In the genomic region with DNA sequence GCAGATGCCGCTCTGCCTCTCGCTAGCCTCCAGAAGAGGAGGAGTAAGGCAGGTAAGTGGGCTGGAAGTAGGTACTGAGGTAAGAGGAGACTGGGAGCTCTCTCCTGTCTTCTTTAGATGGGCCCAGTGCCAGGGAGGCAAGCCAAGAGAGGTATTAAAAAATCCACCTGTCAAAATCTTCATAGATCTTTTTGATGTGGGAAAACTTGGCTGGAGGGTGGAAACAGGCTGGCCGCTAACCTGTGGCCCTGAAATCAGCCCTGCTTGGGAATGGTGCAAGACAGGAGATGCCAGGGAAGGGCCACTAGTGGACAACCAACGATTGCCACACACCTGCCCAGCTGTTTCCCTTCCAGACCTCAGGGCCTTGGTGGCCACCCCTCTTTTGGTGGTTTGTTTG, we compare ENCODE assay signal across 8 mouse cellular contexts. TPM values are rescaled to one million over a fixed set of nuclear protein-coding genes. Genes with fewer than 3 reads are reported as not detected.
DNase-seq lines count a peak whose midpoint lies in the region; ATAC-seq and TF ChIP-seq lines count a peak whose summit lies in the region.

No protein-coding gene starts in this region.

- 91% methylated on average over 4 of the region's 4 CpGs for WGBS in limb, embryonic 12.5 days

- H3K4me2 ChIP-seq in limb, embryonic 12.5 days: peak overlapping the region; percentile 75; the same call in 1 of the 2 replicates

- H3K27me3 ChIP-seq in testis, adult 2 months (ENCODE audit: control insufficient read depth, insufficient read depth, low read length): no peaks in the 10 kb centered on the region
- H3K27me3 ChIP-seq in limb, embryonic 12.5 days: no peaks in the 10 kb centered on the region; the same call in 1 of the 2 replicates

- no peaks in the 10 kb centered on the region for H3K9me3 ChIP-seq in limb, embryonic 12.5 days

- H3K4me3 ChIP-seq in testis, adult 2 months (ENCODE audit: control insufficient read depth, low read depth, low read length): peak overlapping the region; percentile 96
- H3K4me3 ChIP-seq in limb, embryonic 12.5 days (replicated peaks): no peak overlapping the region

- no peak overlapping the region for H3K9ac ChIP-seq in limb, embryonic 12.5 days (replicated peaks)

- TF ChIP-seq CTCF in testis, adult 2 months (IDR thresholded peaks at IDR 0.05; ENCODE audit: control insufficient read depth, insufficient read depth, insufficient replicate concordance, low read depth, low read length): no peak

- TF ChIP-seq POLR2A in testis, adult 2 months (IDR thresholded peaks at IDR 0.05; ENCODE audit: control insufficient read depth, low read depth, low read length): no peak

- DNase-seq in heart, adult 11 months: peak; percentile 93
- DNase-seq in heart, postnatal 4 days: no peak
- DNase-seq in testis, postnatal 14 days (ENCODE audit: low spot score): no peak
- DNase-seq in testis, postnatal 10 days (ENCODE audit: low spot score): peak; percentile 52
- no peak for DNase-seq in frontal cortex, adult 2 months (ENCODE audit: extremely low spot score in 1 of 2, low spot score in 1 of 2)
- DNase-seq in layer of hippocampus, adult 9-11 months: no peak

- peaks cover 22% of the 10 kb centered on the region for H3K4me1 ChIP-seq in testis, adult 2 months (ENCODE audit: control insufficient read depth, insufficient read depth, low read length)
- peaks cover 30% of the 10 kb centered on the region for H3K4me1 ChIP-seq in limb, embryonic 12.5 days (replicated peaks)

- no peak for ATAC-seq in limb, embryonic 12.5 days (ENCODE audit: insufficient number of reproducible peaks, insufficient read depth, low FRiP score, low TSS enrichment, low read depth)

- no peak overlapping the region for H3K27ac ChIP-seq in testis, adult 2 months (ENCODE audit: control insufficient read depth, insufficient read depth, low read depth, low read length)
- H3K27ac ChIP-seq in limb, embryonic 12.5 days: no peak overlapping the region

- H3K36me3 ChIP-seq in testis, adult 2 months (ENCODE audit: control insufficient read depth, insufficient read depth, low read length): peaks cover 2% of the 10 kb centered on the region
- H3K36me3 ChIP-seq in limb, embryonic 12.5 days: peaks cover 27% of the 10 kb centered on the region; the same call in 1 of the 2 replicates

RNA-seq across cellular contexts. Expression of gene Crat, which starts 1.5 kb away (rescaled TPM):
- total RNA-seq in heart, postnatal 4 days (2021): 100 to 1,000 TPM; 379 to 401 TPM
- 591 and 623 TPM in 2 replicates for polyA plus RNA-seq in testis, adult 2 months (2012; rRNA removed)
- 24.4 and 27.5 TPM in 2 replicates for polyA plus RNA-seq in limb, embryonic 12.5 days (2016; fragmentation: Nextera tagmentation; extraction: Ambion mirVana)
- 46.7 and 53.1 TPM in 2 replicates for polyA plus RNA-seq in frontal cortex, adult 2 months (2012; rRNA removed)

RNA-seq across cellular contexts. Expression of gene Ptpa, which starts 1.7 kb away (rescaled TPM):
- total RNA-seq in heart, postnatal 4 days (2021): 100 to 1,000 TPM; 139 TPM
- 87.3 and 106 TPM in 2 replicates for polyA plus RNA-seq in testis, adult 2 months (2012; rRNA removed)
- 154 and 155 TPM in 2 replicates for polyA plus RNA-seq in limb, embryonic 12.5 days (2016; fragmentation: Nextera tagmentation; extraction: Ambion mirVana)
- 155 and 161 TPM in 2 replicates for polyA plus RNA-seq in frontal cortex, adult 2 months (2012; rRNA removed)

RNA-seq across cellular contexts. Expression of gene Dolpp1, which starts 22.0 kb away (rescaled TPM):
- 10 to 100 TPM; 14.2 to 14.6 TPM for total RNA-seq in heart, postnatal 4 days (2021)
- polyA plus RNA-seq in testis, adult 2 months (2012; rRNA removed): 27.3 and 32.6 TPM in 2 replicates
- polyA plus RNA-seq in limb, embryonic 12.5 days (2016; fragmentation: Nextera tagmentation; extraction: Ambion mirVana): 33.2 and 39.1 TPM in 2 replicates
- 40.2 and 45.8 TPM in 2 replicates for polyA plus RNA-seq in frontal cortex, adult 2 months (2012; rRNA removed)

RNA-seq across cellular contexts. Expression of gene Miga2, which starts 50.1 kb away (rescaled TPM):
- 10 to 100 TPM; 52.4 to 63.5 TPM for total RNA-seq in heart, postnatal 4 days (2021)
- polyA plus RNA-seq in testis, adult 2 months (2012; rRNA removed): 6.3 and 6.7 TPM in 2 replicates
- 26.9 and 30.6 TPM in 2 replicates for polyA plus RNA-seq in limb, embryonic 12.5 days (2016; fragmentation: Nextera tagmentation; extraction: Ambion mirVana)
- polyA plus RNA-seq in frontal cortex, adult 2 months (2012; rRNA removed): 80.9 and 86.8 TPM in 2 replicates

RNA-seq across cellular contexts. Expression of gene Sh3glb2, which starts 55.0 kb away (rescaled TPM):
- 10 to 100 TPM; 72.7 to 73.7 TPM for total RNA-seq in heart, postnatal 4 days (2021)
- polyA plus RNA-seq in testis, adult 2 months (2012; rRNA removed): 21.8 and 25.3 TPM in 2 replicates
- 85.1 and 91.0 TPM in 2 replicates for polyA plus RNA-seq in limb, embryonic 12.5 days (2016; fragmentation: Nextera tagmentation; extraction: Ambion mirVana)
- polyA plus RNA-seq in frontal cortex, adult 2 months (2012; rRNA removed): 569 and 584 TPM in 2 replicates

Comparison
In these comparisons a context has a peak if more than half of its experiments do, and no peak if none do; other contexts are left out.
1. DNase-seq: peak in heart, adult 11 months (single experiment) and testis, postnatal 10 days (single experiment); none in heart, postnatal 4 days (single experiment), testis, postnatal 14 days (single experiment), frontal cortex, adult 2 months (0 of 2) and layer of hippocampus, adult 9-11 months (single experiment).
2. RNA of gene Crat, which starts 1.5 kb away (polyA plus RNA-seq): 591 to 623 TPM in testis, adult 2 months; 46.7 to 53.1 TPM in frontal cortex, adult 2 months and 24.4 to 27.5 TPM in limb, embryonic 12.5 days; every median in the first group is over 10 times any median in the second.